Mouse (Mus musculus) C2C12 (cell line): ENCODE measurements around the gene Gcn1l1.

Experiments
- CTCF ChIP-seq: IDR thresholded peaks from one replicate; pipeline ENCODE4 v1.5.1; 2011; ENCODE audit not compliant: control insufficient read depth, insufficient read depth, insufficient read length
- USF1 ChIP-seq: IDR thresholded peaks from one replicate; pipeline ENCODE4 v1.6.1; 2011; ENCODE audit warnings: low read depth, mild to moderate bottlenecking, control low read depth, moderate library complexity

DNA sequence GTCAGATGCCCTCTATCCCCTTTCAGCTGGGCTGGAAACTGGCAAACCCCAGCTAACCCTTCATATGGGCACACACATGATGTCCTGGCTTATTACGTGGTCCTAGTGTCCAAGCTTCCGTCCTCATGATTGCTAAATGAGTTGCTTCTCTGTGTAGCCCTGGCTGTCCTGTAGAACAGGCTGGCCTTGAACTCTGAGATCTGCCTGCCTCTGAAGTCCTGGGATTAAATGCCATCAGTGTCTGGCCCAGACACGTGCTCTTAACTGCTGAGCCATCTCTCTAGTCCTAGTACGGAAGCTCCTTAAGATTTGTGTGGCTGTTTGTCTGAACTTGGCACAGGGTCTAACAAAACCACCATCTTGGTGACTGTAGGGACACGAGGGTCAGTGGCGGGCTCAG is 38.5 kb downstream of the Gcn1l1 start:
- no peak for TF ChIP-seq CTCF
- no peak for TF ChIP-seq USF1
